Mouse (Mus musculus): ENCODE data around the gene Hspb8.

GRCm38 (mm10) chr5:116445634-116446367 is 23.1 kb upstream of the Hspb8 start:
- TF ChIP-seq CTCF (IDR thresholded peaks at IDR 0.05; ENCODE audit: control insufficient read depth, insufficient read depth, low read length) (no peak), POLR2A (IDR thresholded peaks at IDR 0.05; ENCODE audit: borderline replicate concordance, control insufficient read depth, low read depth, low read length) (no peak)

Measured in bone marrow, adult 2 months (tissue).